Mouse (Mus musculus) limb, embryonic 11.5 days (tissue): ENCODE data around the gene Olfr775. TPM values are rescaled to one million over a fixed set of nuclear protein-coding genes. Genes with fewer than 3 reads are reported as not detected.

Source experiments
- ATAC-seq: fragments of 200-750 bp; cut with Nextera tagmentation; 2 replicates; pipeline ENCODE4 v1.8.0; 2017; ENCODE audit warnings: low read depth; ENCODE audit not compliant: insufficient number of reproducible peaks, low FRiP score, low TSS enrichment
- DNase-seq: peaks from one replicate; pipeline ENCODE4 v3.0.0-alpha.2; 2015; ENCODE audit warnings: low spot score
- H3K27ac ChIP-seq: fragments of 300-500 bp; sonication (generic); replicated peaks from 2 replicates; pipeline ENCODE4 v1.5.1; 2014; ENCODE audit warnings: low read depth, mild to moderate bottlenecking, low read length
- H3K27me3 ChIP-seq: fragments of 300-500 bp; sonication (generic); 2 replicates; pipeline ENCODE4 v1.6.1; 2014; ENCODE audit warnings: mild to moderate bottlenecking, low read length, mixed read lengths; ENCODE audit not compliant: control insufficient read depth, insufficient read depth
- H3K36me3 ChIP-seq: fragments of 300-500 bp; sonication (generic); 2 replicates; pipeline ENCODE4 v1.6.1; 2014; ENCODE audit warnings: mild to moderate bottlenecking, low read length, moderate library complexity, mixed read lengths; ENCODE audit not compliant: control insufficient read depth, insufficient read depth
- H3K4me1 ChIP-seq: fragments of 300-500 bp; sonication (generic); 2 replicates; pipeline ENCODE4 v1.6.1; 2014; ENCODE audit warnings: low read length, mixed read lengths; ENCODE audit not compliant: control insufficient read depth, insufficient read depth
- H3K4me2 ChIP-seq: fragments of 300-500 bp; sonication (generic); 2 replicates; pipeline ENCODE4 v1.6.1; 2014; ENCODE audit warnings: low read depth, mild to moderate bottlenecking, moderate library complexity; ENCODE audit not compliant: severe bottlenecking
- H3K4me3 ChIP-seq: fragments of 300-500 bp; sonication (generic); 2 replicates; pipeline ENCODE4 v1.5.1; 2014; ENCODE audit warnings: low read depth, low read length
- H3K9ac ChIP-seq: fragments of 300-500 bp; sonication (generic); 2 replicates; pipeline ENCODE4 v1.6.1; 2014; ENCODE audit warnings: mild to moderate bottlenecking, low read length
- H3K9me3 ChIP-seq: fragments of 300-500 bp; sonication (generic); 2 replicates; pipeline ENCODE4 v1.6.1; 2016; ENCODE audit warnings: low read length; ENCODE audit not compliant: control insufficient read depth
- WGBS: fragments of 180-500 bp; shearing (Covaris S2); extraction: QIAGEN DNeasy Blood & Tissue Kit; methylation state at CpG from one replicate; pipeline ENCODE4 v1.1.7; 2014; 5-methylcytosine and 5-hydroxymethylcytosine counted together
- polyA plus RNA-seq: library from polyadenylated mRNA; unstranded; fragments of >200 nt; fragmentation: Nextera tagmentation; extraction: Ambion mirVana; gene quantifications from 2 replicates; pipeline ENCODE4 v1.2.1, GENCODE M21; 2014

Gene Olfr775
- polyA plus RNA-seq: not detected in 2 replicates

- DNase-seq (no peak), ATAC-seq (no peak)
- no peaks in the 10 kb centered on the region for H3K36me3 ChIP-seq
- no peaks in the 10 kb centered on the region for H3K27me3 ChIP-seq
- no peak within 1 kb of the TSS for H3K27ac ChIP-seq
- no peak within 1 kb of the TSS for H3K4me3 ChIP-seq
- H3K9me3 ChIP-seq: no peaks in the 10 kb centered on the region
- WGBS: 67% methylated on average over 3 of the region's 3 CpGs
- no peaks in the 10 kb centered on the region for H3K4me1 ChIP-seq
- no peak within 1 kb of the TSS for H3K4me2 ChIP-seq
- H3K9ac ChIP-seq: no peak within 1 kb of the TSS
Measured at GRCm38 (mm10) chr10:129248112-129248511, at the start of gene Olfr775. Gene Olfr775, plus strand, starts transcription at chr10:129248412.

GRCm38 (mm10) chr10:129230737-129231136 is 17.5 kb upstream of the Olfr775 start:
- Histone ChIP-seq H3K4me1 (no peaks in the 10 kb centered on the region), H3K4me2 (no peak overlapping the region), H3K27me3 (no peaks in the 10 kb centered on the region), H3K9me3 (no peaks in the 10 kb centered on the region), H3K4me3 (no peak overlapping the region), H3K27ac (no peak overlapping the region), H3K9ac (no peak overlapping the region), H3K36me3 (no peaks in the 10 kb centered on the region)
- 81% methylated on average over 1 of the region's 1 CpGs for WGBS
- DNase-seq (no peak), ATAC-seq (no peak)

GRCm38 (mm10) chr10:129235904-129236303 is 12.3 kb upstream of the Olfr775 start, which contains the start of gene Olfr774:
Gene Olfr774, plus strand, starts transcription at chr10:129236204.
- WGBS: 73% methylated on average over 2 of the region's 2 CpGs
- no peak within 1 kb of the TSS for H3K4me2 ChIP-seq
- H3K4me1 ChIP-seq: no peaks in the 10 kb centered on the region
- H3K27me3 ChIP-seq: no peaks in the 10 kb centered on the region
- H3K9ac ChIP-seq: no peak within 1 kb of the TSS
- DNase-seq: no peak
- no peak within 1 kb of the TSS for H3K27ac ChIP-seq
- no peak for ATAC-seq
- H3K36me3 ChIP-seq: no peaks in the 10 kb centered on the region
- H3K4me3 ChIP-seq: no peak within 1 kb of the TSS
- H3K9me3 ChIP-seq: no peaks in the 10 kb centered on the region

GRCm38 (mm10) chr10:129258827-129259226 is 10.6 kb downstream of the Olfr775 start, which contains the start of gene Olfr776:
Gene Olfr776, plus strand, starts transcription at chr10:129259127.
- no peaks in the 10 kb centered on the region for H3K9me3 ChIP-seq

GRCm38 (mm10) chr10:129271081-129271535 is 22.9 kb downstream of the Olfr775 start, which contains the start of gene Olfr777:
Gene Olfr777, minus strand, starts transcription at chr10:129271485.
- no peak for ATAC-seq
- H3K4me2 ChIP-seq: no peak within 1 kb of the TSS
- no peaks in the 10 kb centered on the region for H3K9me3 ChIP-seq
- H3K36me3 ChIP-seq: no peaks in the 10 kb centered on the region
- DNase-seq: no peak
- no peak within 1 kb of the TSS for H3K4me3 ChIP-seq
- H3K4me1 ChIP-seq: no peaks in the 10 kb centered on the region
- 95% methylated on average over 2 of the region's 2 CpGs for WGBS
- no peak within 1 kb of the TSS for H3K27ac ChIP-seq
- no peak within 1 kb of the TSS for H3K9ac ChIP-seq
- no peaks in the 10 kb centered on the region for H3K27me3 ChIP-seq

More at GRCm38 (mm10) chr10:129258827-129259226, 10.6 kb downstream of the Olfr775 start, which contains the start of gene Olfr776:
- Histone ChIP-seq H3K27me3 (no peaks in the 10 kb centered on the region), H3K4me2 (no peak within 1 kb of the TSS), H3K9ac (no peak within 1 kb of the TSS), H3K4me3 (no peak within 1 kb of the TSS), H3K36me3 (no peaks in the 10 kb centered on the region), H3K27ac (no peak within 1 kb of the TSS), H3K4me1 (no peaks in the 10 kb centered on the region)
- DNase-seq (no peak), ATAC-seq (no peak)

Other genes with a start within 250 kb of the Olfr775 start
- not detected in 2 replicates for gene Olfr763, start 237.6 kb upstream of the Olfr775 start, polyA plus RNA-seq
- not detected in 2 replicates for gene Olfr764-ps1, start 208.5 kb upstream of the Olfr775 start, polyA plus RNA-seq
- not detected in 2 replicates for gene Olfr765, start 198.4 kb upstream of the Olfr775 start, polyA plus RNA-seq
- not detected in 2 replicates for gene Olfr766-ps1, start 179.4 kb upstream of the Olfr775 start, polyA plus RNA-seq
- not detected in 2 replicates for gene Olfr767, start 165.5 kb upstream of the Olfr775 start, polyA plus RNA-seq
- gene Olfr768, start 149.0 kb upstream of the Olfr775 start, polyA plus RNA-seq: not detected in 2 replicates
- not detected in 2 replicates for gene Olfr769, start 130.6 kb upstream of the Olfr775 start, polyA plus RNA-seq
- gene Olfr770, start 109.4 kb upstream of the Olfr775 start, polyA plus RNA-seq: not detected in 2 replicates
- gene Olfr771, start 83.7 kb upstream of the Olfr775 start, polyA plus RNA-seq: not detected in 2 replicates
- gene Olfr772, start 70.5 kb upstream of the Olfr775 start, polyA plus RNA-seq: not detected in 2 replicates
- gene Olfr773, start 61.0 kb upstream of the Olfr775 start, polyA plus RNA-seq: not detected in 2 replicates
- not detected in 2 replicates for gene Olfr774, start 12.2 kb upstream of the Olfr775 start, polyA plus RNA-seq
- not detected in 2 replicates for gene Olfr776, start 10.7 kb downstream of the Olfr775 start, polyA plus RNA-seq
- gene Olfr777, start 23.1 kb downstream of the Olfr775 start, polyA plus RNA-seq: not detected in 2 replicates
- gene Olfr780, start 69.7 kb downstream of the Olfr775 start, polyA plus RNA-seq: not detected in 2 replicates
- not detected in 2 replicates for gene Olfr781, start 80.4 kb downstream of the Olfr775 start, polyA plus RNA-seq
- gene Olfr782, start 100.4 kb downstream of the Olfr775 start, polyA plus RNA-seq: not detected in 2 replicates
- gene Olfr784, start 135.7 kb downstream of the Olfr775 start, polyA plus RNA-seq: 0.04 and 0.06 TPM in 2 replicates
- not detected in 2 replicates for gene Olfr785, start 157.0 kb downstream of the Olfr775 start, polyA plus RNA-seq
- not detected in 2 replicates for gene Olfr786, start 178.9 kb downstream of the Olfr775 start, polyA plus RNA-seq
- gene Olfr787, start 213.4 kb downstream of the Olfr775 start, polyA plus RNA-seq: not detected in 2 replicates
- gene Olfr788, start 222.6 kb downstream of the Olfr775 start, polyA plus RNA-seq: not detected in 2 replicates
- not detected in 2 replicates for gene Olfr789, start 236.3 kb downstream of the Olfr775 start, polyA plus RNA-seq